Mouse (Mus musculus) kidney, postnatal 0 days (tissue): ENCODE results near the gene Wwp2. TPM values are rescaled to one million over a fixed set of nuclear protein-coding genes. Genes with fewer than 3 reads are reported as not detected.

Source experiments
- ATAC-seq: fragments of 200-750 bp; cut with Nextera tagmentation; replicated peaks from 2 replicates; pipeline ENCODE4 v1.8.0; 2017; ENCODE audit warnings: low read depth, moderate number of reproducible peaks, moderate TSS enrichment, moderate library complexity; ENCODE audit not compliant: low FRiP score
- DNase-seq: peaks from one replicate; pipeline ENCODE4 v3.0.0-alpha.2; 2016; ENCODE audit warnings: low spot score
- H3K27ac ChIP-seq: fragments of 300-500 bp; sonication (generic); 2 replicates; pipeline ENCODE4 v1.5.1; 2014; ENCODE audit warnings: mild to moderate bottlenecking
- H3K27me3 ChIP-seq: fragments of 300-500 bp; sonication (generic); 2 replicates; pipeline ENCODE4 v1.6.1; 2014; ENCODE audit warnings: low read length, mixed read lengths; ENCODE audit not compliant: insufficient read depth
- H3K36me3 ChIP-seq: fragments of 300-500 bp; sonication (generic); 2 replicates; pipeline ENCODE4 v1.6.1; 2014; ENCODE audit warnings: low read length, mixed read lengths; ENCODE audit not compliant: insufficient read depth
- H3K4me1 ChIP-seq: fragments of 300-500 bp; sonication (generic); replicated peaks from 2 replicates; pipeline ENCODE4 v1.6.1; 2014; ENCODE audit warnings: antibody characterized with exemption, low read length, mixed read lengths; ENCODE audit not compliant: insufficient read depth
- H3K4me2 ChIP-seq: fragments of 300-500 bp; sonication (generic); 2 replicates; pipeline ENCODE4 v1.6.1; 2014; ENCODE audit warnings: mild to moderate bottlenecking, low read length, moderate library complexity, mixed read lengths
- H3K4me3 ChIP-seq: fragments of 300-500 bp; sonication (generic); replicated peaks from 2 replicates; pipeline ENCODE4 v1.5.1; 2014; ENCODE audit warnings: low read depth, low read length
- H3K9ac ChIP-seq: fragments of 300-500 bp; sonication (generic); 2 replicates; pipeline ENCODE4 v1.6.1; 2014; ENCODE audit warnings: low read depth, low read length
- H3K9me3 ChIP-seq: fragments of 300-500 bp; sonication (generic); replicated peaks from 2 replicates; pipeline ENCODE4 v1.6.1; 2016; ENCODE audit warnings: low read length, inconsistent platforms, mixed read lengths
- CTCF ChIP-seq: IDR thresholded peaks from 2 replicates; pipeline ENCODE4 v1.5.1; 2016; ENCODE audit warnings: antibody characterized with exemption, low read depth, mild to moderate bottlenecking, moderate library complexity
- WGBS: fragments of 180-500 bp; shearing (Covaris S2); extraction: QIAGEN DNeasy Blood & Tissue Kit; methylation state at CpG from one replicate; pipeline ENCODE4 v1.1.7; 2014; 5-methylcytosine and 5-hydroxymethylcytosine counted together
- polyA plus RNA-seq: library from polyadenylated mRNA; unstranded; fragments of >200 nt; fragmentation: Nextera tagmentation; extraction: Ambion mirVana; gene quantifications from 2 replicates; pipeline ENCODE4 v1.2.1, GENCODE M21; 2015

Gene Wwp2
- polyA plus RNA-seq, 1 experiment from 2014 or later: 38.9 TPM

GRCm38 (mm10) chr8:107556511-107556936 lies 120.4 kb downstream of the Wwp2 start:
- no peak for TF ChIP-seq CTCF
- Histone ChIP-seq H3K27me3 (no peaks in the 10 kb centered on the region), H3K27ac (no peak overlapping the region), H3K9me3 (no peaks in the 10 kb centered on the region), H3K9ac (no peak overlapping the region), H3K4me3 (no peak overlapping the region), H3K4me2 (no peak overlapping the region), H3K4me1 (peaks cover 6% of the 10 kb centered on the region; the same call in 1 of the 2 replicates), H3K36me3 (0 out of 2 replicates have a peak, but pooled peaks cover 5% of the 10 kb centered on the region)
- peak; percentile 74 for ATAC-seq
- DNase-seq: peak; percentile 86
- 21% methylated on average over 12 of the region's 12 CpGs for WGBS

- Histone ChIP-seq H3K36me3 (no peaks in the 10 kb centered on the region), H3K9me3 (no peaks in the 10 kb centered on the region), H3K4me3 (no peak overlapping the region), H3K4me1 (peaks cover 6% of the 10 kb centered on the region; the same call in 1 of the 2 replicates), H3K4me2 (peak overlapping the region; percentile 14), H3K27me3 (no peaks in the 10 kb centered on the region), H3K9ac (no peak overlapping the region), H3K27ac (no peak overlapping the region)
- no peak for ATAC-seq
- no peak for TF ChIP-seq CTCF
- peak; percentile 59 for DNase-seq
- WGBS: 25% methylated on average over 16 of the region's 16 CpGs
Measured at GRCm38 (mm10) chr8:107560820-107561536, 124.8 kb downstream of the Wwp2 start.

GRCm38 (mm10) chr8:107562164-107562563 lies 126.0 kb downstream of the Wwp2 start:
- Histone ChIP-seq H3K4me2 (no peak overlapping the region), H3K9ac (no peak overlapping the region), H3K9me3 (no peaks in the 10 kb centered on the region), H3K27ac (no peak overlapping the region), H3K27me3 (no peaks in the 10 kb centered on the region), H3K4me3 (no peak overlapping the region), H3K4me1 (peaks cover 6% of the 10 kb centered on the region; the same call in 1 of the 2 replicates), H3K36me3 (no peaks in the 10 kb centered on the region)
- ATAC-seq (no peak), DNase-seq (no peak)
- no peak for TF ChIP-seq CTCF
- WGBS: 54% methylated on average over 9 of the region's 9 CpGs

- no peaks in the 10 kb centered on the region for H3K36me3 ChIP-seq
- H3K9me3 ChIP-seq: no peaks in the 10 kb centered on the region
- H3K4me3 ChIP-seq: no peak overlapping the region
- DNase-seq (no peak), ATAC-seq (no peak; the same call in 1 of the 2 replicates)
- WGBS: 68% methylated on average over 2 of the region's 2 CpGs
- no peak for TF ChIP-seq CTCF
- no peak overlapping the region for H3K27ac ChIP-seq
- no peak overlapping the region for H3K4me2 ChIP-seq
- H3K9ac ChIP-seq: no peak overlapping the region
- H3K27me3 ChIP-seq: no peaks in the 10 kb centered on the region
- H3K4me1 ChIP-seq: no peaks in the 10 kb centered on the region
Measured at GRCm38 (mm10) chr8:107571046-107571445, 134.9 kb downstream of the Wwp2 start.

- no peaks in the 10 kb centered on the region for H3K4me1 ChIP-seq
- peak; percentile 30 for DNase-seq
- no peaks in the 10 kb centered on the region for H3K36me3 ChIP-seq
- H3K9ac ChIP-seq: no peak overlapping the region
- no peak for TF ChIP-seq CTCF
- 46% methylated on average over 7 of the region's 7 CpGs for WGBS
- no peak overlapping the region for H3K4me2 ChIP-seq
- no peaks in the 10 kb centered on the region for H3K27me3 ChIP-seq
- H3K4me3 ChIP-seq: no peak overlapping the region
- peak overlapping the region; percentile 28; the same call in 1 of the 2 replicates for H3K27ac ChIP-seq
- H3K9me3 ChIP-seq: no peaks in the 10 kb centered on the region
- peak; percentile 22; the same call in 1 of the 2 replicates for ATAC-seq
Measured at GRCm38 (mm10) chr8:107571486-107572135, 135.4 kb downstream of the Wwp2 start.

GRCm38 (mm10) chr8:107572497-107572896 lies 136.3 kb downstream of the Wwp2 start:
- H3K9me3 ChIP-seq: no peaks in the 10 kb centered on the region
- no peaks in the 10 kb centered on the region for H3K36me3 ChIP-seq
- H3K27me3 ChIP-seq: no peaks in the 10 kb centered on the region
- TF ChIP-seq CTCF: peak; percentile 80
- H3K4me1 ChIP-seq: no peaks in the 10 kb centered on the region
- ATAC-seq (peak; percentile 41; the same call in 1 of the 2 replicates), DNase-seq (peak; percentile 68)
- H3K4me2 ChIP-seq: no peak overlapping the region
- H3K4me3 ChIP-seq: no peak overlapping the region
- H3K27ac ChIP-seq: no peak overlapping the region
- H3K9ac ChIP-seq: no peak overlapping the region
- WGBS: 56% methylated on average over 4 of the region's 4 CpGs
